Mouse (Mus musculus): ENCODE results near the gene Tm7sf2.

DNA sequence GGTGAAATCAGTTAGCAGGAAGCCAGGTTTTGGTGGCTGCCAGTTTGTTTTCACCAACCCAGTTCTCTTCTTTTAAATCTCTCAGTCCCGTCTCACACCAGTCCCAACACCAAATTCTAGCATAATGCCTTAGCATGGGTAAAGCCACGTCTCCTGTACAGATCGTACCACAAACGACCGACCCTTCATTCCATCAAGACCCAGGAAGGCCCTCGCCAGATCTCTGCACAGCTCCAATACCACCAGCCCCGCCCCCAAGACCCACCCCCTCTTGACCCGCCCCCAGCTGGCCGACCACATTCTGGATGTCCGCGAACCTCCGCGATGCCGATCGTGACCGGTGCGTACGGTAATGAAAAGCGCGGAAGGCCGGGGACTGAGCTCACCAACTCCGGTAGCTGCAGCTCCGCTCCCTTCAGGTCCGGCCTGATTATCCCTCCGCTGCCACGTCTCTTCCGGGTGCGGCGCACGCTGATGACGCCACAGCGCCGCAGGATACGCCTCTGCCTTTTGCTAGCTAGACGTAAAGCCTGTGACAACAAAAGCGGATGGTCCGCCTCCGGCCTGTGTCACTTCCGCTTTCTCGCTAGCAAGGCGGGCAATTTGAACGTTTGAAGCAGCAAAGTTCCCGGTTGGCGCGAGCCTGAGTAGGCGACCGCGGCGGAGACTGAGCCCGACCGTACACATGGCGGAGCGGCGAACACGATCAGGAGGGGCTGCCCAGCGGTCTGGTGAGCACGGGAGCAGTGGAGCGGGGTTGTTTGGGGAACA lies 16.5 kb upstream of the Tm7sf2 start, which contains the start of the genes Zfpl1 and Cdca5:
- TF ChIP-seq POLR2A (IDR thresholded peaks at IDR 0.05; ENCODE audit: low read depth, low read length): peak; percentile 51; the same call in 1 of the 2 replicates
- no peak for TF ChIP-seq CTCF (IDR thresholded peaks at IDR 0.05; ENCODE audit: extremely low read depth, insufficient read length, insufficient replicate concordance, low read depth, low read length)
